ENCODE assay signal across 8 mouse cellular contexts in genomic region chr7:110769094-110769493, GRCm38 (mm10). TPM values are rescaled to one million over a fixed set of nuclear protein-coding genes. Genes with fewer than 3 reads are reported as not detected.
DNase-seq lines count a peak whose midpoint lies in the region; ATAC-seq and TF ChIP-seq lines count a peak whose summit lies in the region.

No protein-coding gene starts in this region.

- H3K4me2 ChIP-seq in forebrain, embryonic 12.5 days = peak overlapping the region; percentile 97
- H3K4me2 ChIP-seq in liver, embryonic 14.5 days (ENCODE audit: low read depth) = peak overlapping the region; percentile 97

- ATAC-seq in forebrain, embryonic 12.5 days (ENCODE audit: low FRiP score) = no peak
- ATAC-seq in inflammation-experienced regulatory T-cells, adult 6 months = peak; percentile 76
- ATAC-seq in liver, embryonic 14.5 days (ENCODE audit: insufficient read depth) = peak; percentile 13; the same call in 1 of the 2 replicates

- peak overlapping the region; percentile 57 for H3K4me3 ChIP-seq in forebrain, embryonic 12.5 days (replicated peaks)
- H3K4me3 ChIP-seq in liver, embryonic 14.5 days (ENCODE audit: insufficient read depth in 1 of 2, low read depth in 2 of 2, low read length in 2 of 2) = peak overlapping the region; percentile 51 to 58

- H3K9ac ChIP-seq in forebrain, embryonic 12.5 days = peak overlapping the region; percentile 63
- peak overlapping the region; percentile 57 for H3K9ac ChIP-seq in liver, embryonic 14.5 days (replicated peaks)

- no peak overlapping the region for H3K27ac ChIP-seq in forebrain, embryonic 12.5 days
- H3K27ac ChIP-seq in liver, embryonic 14.5 days = peak overlapping the region; percentile 51

- no peaks in the 10 kb centered on the region for H3K36me3 ChIP-seq in forebrain, embryonic 12.5 days (replicated peaks)
- no peaks in the 10 kb centered on the region for H3K36me3 ChIP-seq in liver, embryonic 14.5 days (replicated peaks; ENCODE audit: control insufficient read depth, insufficient read depth, low read depth)

- 40% methylated on average over 4 of the region's 4 CpGs for WGBS in forebrain, embryonic 12.5 days
- whole genome bisulfite sequencing in liver, embryonic 14.5 days (ENCODE audit: insufficient replicate concordance) = 13% methylated on average over 4 of the region's 4 CpGs

- TF ChIP-seq CTCF in liver, embryonic 14.5 days (IDR thresholded peaks at IDR 0.05; ENCODE audit: low read depth) = no peak

- no peaks in the 10 kb centered on the region for H3K9me3 ChIP-seq in forebrain, embryonic 12.5 days
- H3K9me3 ChIP-seq in liver, embryonic 14.5 days (ENCODE audit: control insufficient read depth, low read length) = no peaks in the 10 kb centered on the region

- DNase-seq in layer of hippocampus, adult 11-12 months (ENCODE audit: low spot score) = peak; percentile 43
- no peak for DNase-seq in layer of hippocampus, adult 9-10 months (ENCODE audit: low spot score)
- DNase-seq in liver, embryonic 14.5 days (ENCODE audit: low read depth in 3 of 3, low spot score in 3 of 3) = no peak
- peak; percentile 17 to 37 for DNase-seq in natural killer cell, adult 2 months (ENCODE audit: low spot score in 2 of 2)
- no peak for DNase-seq in Muller cell, postnatal 12 days (ENCODE audit: inconsistent ontology term)
- DNase-seq in embryo, embryonic 10 days (ENCODE audit: low spot score) = no peak

- no peak for TF ChIP-seq EP300 in liver, embryonic 14.5 days (IDR thresholded peaks at IDR 0.05; ENCODE audit: low read depth)

- H3K4me1 ChIP-seq in forebrain, embryonic 12.5 days = peaks cover 9% of the 10 kb centered on the region
- peaks cover 47% of the 10 kb centered on the region in 2 experiments for H3K4me1 ChIP-seq in liver, embryonic 14.5 days (replicated peaks; ENCODE audit: control insufficient read depth in 2 of 2, insufficient read depth in 2 of 2, low read length in 1 of 2)

- H3K27me3 ChIP-seq in forebrain, embryonic 12.5 days = peaks cover 38% of the 10 kb centered on the region
- peaks cover 2% of the 10 kb centered on the region; the same call in 1 of the 2 replicates for H3K27me3 ChIP-seq in liver, embryonic 14.5 days (ENCODE audit: control insufficient read depth, insufficient read depth, low read length)

RNA-seq across cellular contexts. Expression of gene Ampd3, which starts 1.1 kb away (rescaled TPM):
- 0.94 and 1.2 TPM in 2 replicates for polyA plus RNA-seq in forebrain, embryonic 12.5 days (2016; fragmentation: Nextera tagmentation; extraction: Ambion mirVana)
- polyA plus RNA-seq in inflammation-experienced regulatory T-cells, adult 6 months (2017; shearing (Covaris generic)) = 1 to 10 TPM; 1.5 to 6.0 (median 5.0) TPM
- 19.4 and 21.9 TPM in 2 replicates for polyA plus RNA-seq in liver, embryonic 14.5 days (2012; rRNA removed)
- 28.6 and 32.9 TPM in 2 replicates for polyA plus RNA-seq in liver, embryonic 14.5 days (2014; fragmentation: Nextera tagmentation; extraction: Ambion mirVana)

Comparison
In these comparisons a context has a peak if more than half of its experiments do, and no peak if none do; other contexts are left out.
1. DNase-seq: peak in layer of hippocampus, adult 11-12 months (single experiment) and natural killer cell, adult 2 months (2 of 2); none in layer of hippocampus, adult 9-10 months (single experiment), liver, embryonic 14.5 days (0 of 3), Muller cell, postnatal 12 days (single experiment) and embryo, embryonic 10 days (single experiment).